ENCODE assay signal across 7 mouse cellular contexts in genomic region chr17:71526711-71527564, GRCm38 (mm10). TPM values are rescaled to one million over a fixed set of nuclear protein-coding genes. Genes with fewer than 3 reads are reported as not detected.
DNase-seq lines count a peak whose midpoint lies in the region; ATAC-seq lines count a peak whose summit lies in the region.

TSS of gene Ndc80 (minus strand) at chr17:71526857.

- peaks cover 4% of the 10 kb centered on the region for H3K4me1 ChIP-seq in intestine, embryonic 15.5 days (replicated peaks)
- peaks cover 21% of the 10 kb centered on the region for H3K4me1 ChIP-seq in midbrain, embryonic 10.5 days

- no peaks in the 10 kb centered on the region for H3K27me3 ChIP-seq in intestine, embryonic 15.5 days (replicated peaks)
- no peaks in the 10 kb centered on the region for H3K27me3 ChIP-seq in midbrain, embryonic 10.5 days (ENCODE audit: low read depth, poor library complexity, severe bottlenecking)

- peak within 1 kb of the TSS; percentile 53 for H3K9ac ChIP-seq in intestine, embryonic 15.5 days

- H3K27ac ChIP-seq in intestine, embryonic 15.5 days: peak within 1 kb of the TSS; percentile 95
- H3K27ac ChIP-seq in midbrain, embryonic 10.5 days (replicated peaks): peak within 1 kb of the TSS; percentile 96

- DNase-seq in adrenal gland, adult 2 months: peak; percentile 96
- peak; percentile 90 for DNase-seq in embryo, embryonic 11.5 days (ENCODE audit: low read depth, low spot score)
- DNase-seq in gastrocnemius, postnatal 36 days: peak; percentile 87 to 90
- peak; percentile 88 to 95 for DNase-seq in left cerebral cortex, postnatal 25 days (ENCODE audit: low spot score in 2 of 2)
- peak; percentile 94 for DNase-seq in midbrain, embryonic 10.5 days (ENCODE audit: low spot score)
- DNase-seq in right cerebral cortex, postnatal 4 days: peak; percentile 87

- peak within 1 kb of the TSS; percentile 73 for H3K4me2 ChIP-seq in intestine, embryonic 15.5 days (replicated peaks)

- peak; percentile 98 for ATAC-seq in intestine, embryonic 15.5 days

- no peaks in the 10 kb centered on the region for H3K9me3 ChIP-seq in intestine, embryonic 15.5 days
- no peaks in the 10 kb centered on the region for H3K9me3 ChIP-seq in midbrain, embryonic 10.5 days (replicated peaks)

- H3K4me3 ChIP-seq in intestine, embryonic 15.5 days (replicated peaks): peak within 1 kb of the TSS; percentile 68
- peak within 1 kb of the TSS; percentile 74 for H3K4me3 ChIP-seq in midbrain, embryonic 10.5 days

- no peaks in the 10 kb centered on the region for H3K36me3 ChIP-seq in intestine, embryonic 15.5 days
- H3K36me3 ChIP-seq in midbrain, embryonic 10.5 days: peaks cover 17% of the 10 kb centered on the region

- WGBS in intestine, embryonic 15.5 days: under 1% methylated on average over 66 of the region's 66 CpGs
- under 1% methylated on average over 66 of the region's 66 CpGs for WGBS in midbrain, embryonic 10.5 days

- intact Hi-C loops in gastrocnemius, postnatal 36 days (cut with DNase I): no loop called here
- intact Hi-C loops in left cerebral cortex, postnatal 25 days (cut with DNase I): loop anchor here (1.0 to 2.0 kb wide), 2 partner anchors 52 to 72 kb away; partner anchors contain the start of gene Smchd1

RNA-seq across cellular contexts. Expression of gene Ndc80, which starts in this region (rescaled TPM):
- total RNA-seq in adrenal gland, adult 2 months (2021): 1 to 10 TPM; 1.1 to 1.6 TPM
- polyA plus RNA-seq in adrenal gland, adult 2 months (2012; rRNA removed): not detected in 2 replicates
- under 1 TPM; 0.33 to 0.57 TPM for total RNA-seq in gastrocnemius, postnatal 36 days (2021)
- 36.5 and 40.5 TPM in 2 replicates for polyA plus RNA-seq in intestine, embryonic 15.5 days (2015; fragmentation: Nextera tagmentation; extraction: Ambion mirVana)
- under 1 TPM; 0.34 to 0.57 TPM for total RNA-seq in left cerebral cortex, postnatal 25 days (2021)
- 65.6 and 66.2 TPM in 2 replicates for polyA plus RNA-seq in midbrain, embryonic 10.5 days (2016; fragmentation: Nextera tagmentation; extraction: Ambion mirVana)

Comparison
In these comparisons a context has a peak if more than half of its experiments do, and no peak if none do; other contexts are left out.
1. Peak in every context shown above with its lines: DNase-seq, ATAC-seq, H3K4me3 ChIP-seq and H3K27ac ChIP-seq.
2. RNA of gene Ndc80 (polyA plus RNA-seq): 65.6 to 66.2 TPM in midbrain, embryonic 10.5 days and 36.5 to 40.5 TPM in intestine, embryonic 15.5 days; not detected in adrenal gland, adult 2 months; every median in the first group is over 10 times any median in the second.
3. Peak in DNase-seq in gastrocnemius, postnatal 36 days; RNA of the gene not detected or under 1 TPM.
4. Peak in DNase-seq in left cerebral cortex, postnatal 25 days; RNA of the gene not detected or under 1 TPM.